Mouse (Mus musculus): Measurements from ENCODE around the gene Lbhd2.
A peak's percentile ranks its signal among the peaks of the same experiment; 100 is the strongest.

Lbhd2 gene

DNA sequence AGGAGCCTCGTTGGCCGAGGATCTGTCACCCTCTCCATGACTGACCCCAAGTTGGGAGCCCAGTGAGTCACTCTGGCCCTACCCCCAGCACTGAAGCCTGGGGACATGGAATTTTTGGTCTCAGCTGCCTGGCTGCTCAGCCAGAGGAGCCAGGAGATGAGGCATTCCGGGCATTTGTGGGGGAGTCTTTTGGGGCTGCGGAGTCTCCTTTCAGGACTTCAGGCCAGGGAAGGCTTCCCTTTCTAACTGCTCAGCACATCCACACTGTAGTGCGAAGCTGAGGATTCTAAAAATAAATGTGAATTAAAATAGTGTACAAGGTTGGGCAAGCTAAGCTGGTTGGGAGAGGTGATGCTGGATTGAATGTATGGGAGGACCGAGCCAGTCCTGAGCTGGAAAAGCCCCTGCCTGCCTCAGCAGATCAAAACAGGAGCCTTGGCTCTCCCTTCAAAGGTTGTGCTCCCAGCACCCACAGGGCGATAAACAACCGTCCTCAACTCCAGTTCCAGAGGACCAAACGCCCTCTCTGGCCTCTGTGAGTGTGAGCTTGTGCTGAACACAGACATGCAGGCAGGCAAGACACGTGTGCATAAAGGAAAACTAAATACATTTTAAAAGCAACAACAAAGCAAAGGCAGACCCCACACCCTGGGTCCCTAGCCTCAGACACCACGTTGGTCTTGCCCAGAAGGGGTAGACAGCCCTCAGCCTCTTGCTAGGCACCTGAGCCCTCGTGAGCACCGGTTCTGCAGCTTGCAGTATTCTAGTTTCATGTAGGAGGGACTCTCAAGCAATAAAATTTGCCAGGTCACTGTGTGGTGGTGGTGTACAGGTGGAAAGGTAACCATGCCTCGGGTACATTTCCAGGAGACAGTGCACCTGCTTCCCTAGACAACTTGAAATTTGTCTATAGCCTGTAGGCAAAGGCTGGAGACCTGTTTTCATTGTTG lies 24.5 kb downstream of the Lbhd2 start:
- no peak for DNase-seq (ENCODE audit: low spot score in 2 of 2)

DNA sequence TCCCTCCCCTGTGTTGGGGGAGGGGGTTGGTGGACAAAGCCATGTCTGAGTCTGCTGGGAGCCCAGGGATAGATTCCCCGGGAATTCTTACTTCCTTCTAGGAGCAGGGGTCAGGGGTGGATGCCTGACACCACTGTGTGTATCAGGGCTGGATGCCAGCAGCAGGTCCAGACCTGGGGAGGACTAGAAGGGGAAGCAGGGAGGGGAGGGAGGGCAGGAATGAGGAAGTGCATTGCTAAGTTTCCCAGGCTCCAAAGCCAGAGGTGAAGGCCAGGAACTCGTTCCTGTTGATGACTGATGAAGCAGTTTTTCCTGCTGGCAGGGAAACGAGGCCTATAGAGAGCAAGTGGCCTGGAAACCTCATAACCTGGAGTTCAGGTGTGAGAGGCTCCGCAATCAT lies 25.5 kb downstream of the Lbhd2 start:
- no peak for DNase-seq (ENCODE audit: low spot score in 2 of 2)

- DNase-seq (ENCODE audit: low spot score in 2 of 2): no peak
Observed at GRCm38 (mm10) chr12:111432751-111433331, 26.2 kb downstream of the Lbhd2 start.

GRCm38 (mm10) chr12:111434164-111434744 lies 27.6 kb downstream of the Lbhd2 start:
- DNase-seq (ENCODE audit: low spot score in 2 of 2): no peak

GRCm38 (mm10) chr12:111434745-111435327 lies 28.2 kb downstream of the Lbhd2 start:
- no peak for DNase-seq (ENCODE audit: low spot score in 2 of 2)

DNA sequence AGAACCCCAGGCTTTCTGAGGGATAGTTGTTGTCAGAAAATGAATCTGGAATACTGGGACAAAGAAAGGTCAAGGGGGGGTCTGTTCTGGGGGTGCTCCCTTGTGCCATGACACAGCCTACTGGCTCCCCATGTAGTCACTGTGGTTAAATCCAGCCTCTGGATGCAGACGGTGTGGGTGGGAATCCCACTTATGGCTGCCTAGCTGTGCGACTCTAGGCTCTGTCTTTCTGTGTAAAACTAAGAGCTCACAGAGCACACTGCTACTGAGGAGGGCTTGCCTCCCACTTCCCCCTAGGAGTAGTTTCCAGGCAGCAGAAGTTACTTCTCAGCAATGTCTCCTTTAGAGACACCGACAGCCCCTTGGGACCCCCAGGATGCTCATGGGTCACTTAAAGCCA lies 29.6 kb downstream of the Lbhd2 start:
- DNase-seq (ENCODE audit: low spot score in 2 of 2): no peak

DNA sequence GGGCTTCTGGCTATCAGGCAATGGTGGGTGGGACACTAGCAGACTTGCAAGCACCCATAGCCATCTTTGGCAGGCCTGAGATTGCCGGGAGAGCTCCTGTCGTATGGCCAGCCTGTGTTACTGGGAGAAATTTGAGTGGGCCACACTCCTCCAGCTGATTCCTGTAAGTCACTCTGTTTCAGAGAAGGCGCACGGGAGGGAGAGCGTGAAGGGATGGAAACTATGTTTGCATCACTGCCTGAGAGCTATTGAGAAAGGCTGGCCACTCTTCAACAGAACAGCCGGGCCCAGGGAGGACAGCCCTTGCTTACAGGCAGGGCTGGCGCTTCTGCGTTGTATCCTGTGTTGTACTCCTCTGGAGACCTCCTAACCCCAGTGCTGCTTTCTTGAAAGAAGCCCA lies 30.0 kb downstream of the Lbhd2 start:
- peak in 1 of 2 experiments; percentile 67 for DNase-seq (ENCODE audit: low spot score in 2 of 2)

GRCm38 (mm10) chr12:111437222-111437900 lies 30.8 kb downstream of the Lbhd2 start:
- DNase-seq (ENCODE audit: low spot score in 2 of 2): no peak

DNA sequence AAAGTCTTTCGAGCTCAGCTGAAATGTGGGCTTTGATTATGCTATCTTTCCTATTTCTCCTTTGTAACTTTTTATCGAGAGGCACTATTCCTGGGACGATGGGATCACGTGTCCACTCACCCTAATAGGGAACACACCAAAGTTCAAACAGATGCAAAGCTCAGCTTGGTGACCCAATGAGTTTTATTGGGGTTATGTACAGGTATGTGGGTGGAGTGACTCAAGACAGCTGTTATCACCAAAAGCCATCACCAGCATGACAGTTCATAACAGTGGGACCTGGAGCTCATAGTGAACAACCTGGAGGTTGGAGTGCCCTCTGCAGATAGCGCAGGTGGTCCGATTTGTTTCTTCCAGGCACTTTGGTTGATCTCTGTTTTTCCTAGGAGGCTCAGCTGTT lies 32.2 kb downstream of the Lbhd2 start:
- DNase-seq (ENCODE audit: low spot score in 2 of 2): no peak

GRCm38 (mm10) chr12:111440701-111441373 lies 34.2 kb downstream of the Lbhd2 start:
- no peak for DNase-seq (ENCODE audit: low spot score in 2 of 2)

GRCm38 (mm10) chr12:111441523-111441922 lies 34.9 kb downstream of the Lbhd2 start:
- peak in 1 of 2 experiments; percentile 51 for DNase-seq (ENCODE audit: low spot score in 2 of 2)

DNA sequence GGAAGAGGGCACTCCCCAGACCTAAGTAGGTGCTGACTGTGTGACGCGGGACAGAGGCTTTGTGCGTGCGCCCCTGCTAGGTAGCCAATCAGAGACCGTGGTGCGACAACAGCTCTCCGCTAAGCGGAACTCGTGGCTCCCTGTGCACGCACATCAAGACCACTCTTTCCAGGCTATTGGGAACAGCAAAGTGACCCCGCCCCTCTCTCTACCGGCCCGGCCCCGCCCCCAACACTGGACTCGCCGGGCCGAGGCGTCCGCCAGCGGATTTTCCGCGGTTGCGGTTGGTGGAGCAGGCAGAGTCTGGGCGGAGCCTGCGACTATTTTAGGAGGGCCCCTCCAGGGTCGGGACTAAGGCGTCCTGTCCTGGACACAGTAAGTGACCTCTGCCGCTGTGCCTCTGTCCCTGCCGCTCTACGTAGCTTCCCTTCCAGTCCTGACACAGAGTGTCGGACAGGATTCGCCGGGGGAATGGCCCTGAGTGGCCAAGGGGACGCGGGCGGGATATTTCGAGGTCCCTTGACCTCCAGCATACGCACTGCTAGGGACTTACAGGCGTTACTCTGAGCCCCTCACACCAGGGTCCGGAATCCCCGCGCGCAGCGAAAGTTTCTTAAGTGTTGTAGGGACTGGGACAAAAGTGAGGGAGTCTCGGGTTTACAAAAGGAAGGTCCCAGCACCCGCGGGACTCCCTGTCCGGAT lies 35.9 kb downstream of the Lbhd2 start, which contains the start of gene Tnfaip2:
Tnfaip2 (plus strand) TSS at position 161 of the 702 bp plus-strand sequence.
- no peak for DNase-seq (ENCODE audit: low spot score in 2 of 2)

DNA sequence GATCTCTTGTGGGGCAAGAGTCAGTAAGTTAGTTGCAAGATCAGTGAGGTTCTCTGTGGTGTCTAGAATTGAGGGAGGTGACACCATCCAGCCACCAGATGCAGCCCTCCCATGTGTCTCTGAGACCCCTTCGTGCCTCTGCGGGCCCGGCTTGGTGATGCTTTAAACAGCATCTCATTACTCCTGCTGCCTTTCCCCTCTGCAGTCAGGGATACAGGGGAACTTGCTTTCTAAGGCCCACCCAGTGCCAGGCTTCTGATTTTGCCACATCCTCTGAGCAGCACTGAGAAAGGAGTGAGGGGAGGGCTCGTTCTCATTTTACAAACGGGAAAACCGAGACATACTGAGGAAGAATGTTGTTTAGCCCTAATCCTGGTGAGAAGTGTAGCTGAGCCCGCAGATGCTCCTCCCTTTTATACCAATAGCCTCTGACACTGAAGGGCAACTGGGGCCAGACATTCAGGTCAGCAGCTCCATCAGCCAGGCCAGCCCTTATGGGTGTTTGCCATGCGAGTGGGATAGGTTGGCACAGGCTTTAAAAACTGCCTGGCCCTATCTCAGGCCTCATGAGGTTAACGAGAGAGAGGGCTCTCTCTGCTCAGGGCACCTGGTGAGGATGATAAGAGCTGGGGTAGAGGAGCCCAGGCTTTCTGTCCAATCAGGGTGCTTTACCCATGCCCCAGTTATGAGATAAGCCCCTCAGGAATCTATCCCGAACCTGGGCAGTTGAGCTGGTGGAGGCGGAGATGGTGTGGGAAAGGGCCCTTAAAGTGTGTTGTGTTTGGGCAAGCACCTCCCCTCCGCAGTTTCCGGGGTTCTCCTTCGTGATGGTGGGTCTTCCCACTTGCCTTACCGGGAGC lies 36.6 kb downstream of the Lbhd2 start:
- no peak for DNase-seq (ENCODE audit: low spot score in 2 of 2)

DNA sequence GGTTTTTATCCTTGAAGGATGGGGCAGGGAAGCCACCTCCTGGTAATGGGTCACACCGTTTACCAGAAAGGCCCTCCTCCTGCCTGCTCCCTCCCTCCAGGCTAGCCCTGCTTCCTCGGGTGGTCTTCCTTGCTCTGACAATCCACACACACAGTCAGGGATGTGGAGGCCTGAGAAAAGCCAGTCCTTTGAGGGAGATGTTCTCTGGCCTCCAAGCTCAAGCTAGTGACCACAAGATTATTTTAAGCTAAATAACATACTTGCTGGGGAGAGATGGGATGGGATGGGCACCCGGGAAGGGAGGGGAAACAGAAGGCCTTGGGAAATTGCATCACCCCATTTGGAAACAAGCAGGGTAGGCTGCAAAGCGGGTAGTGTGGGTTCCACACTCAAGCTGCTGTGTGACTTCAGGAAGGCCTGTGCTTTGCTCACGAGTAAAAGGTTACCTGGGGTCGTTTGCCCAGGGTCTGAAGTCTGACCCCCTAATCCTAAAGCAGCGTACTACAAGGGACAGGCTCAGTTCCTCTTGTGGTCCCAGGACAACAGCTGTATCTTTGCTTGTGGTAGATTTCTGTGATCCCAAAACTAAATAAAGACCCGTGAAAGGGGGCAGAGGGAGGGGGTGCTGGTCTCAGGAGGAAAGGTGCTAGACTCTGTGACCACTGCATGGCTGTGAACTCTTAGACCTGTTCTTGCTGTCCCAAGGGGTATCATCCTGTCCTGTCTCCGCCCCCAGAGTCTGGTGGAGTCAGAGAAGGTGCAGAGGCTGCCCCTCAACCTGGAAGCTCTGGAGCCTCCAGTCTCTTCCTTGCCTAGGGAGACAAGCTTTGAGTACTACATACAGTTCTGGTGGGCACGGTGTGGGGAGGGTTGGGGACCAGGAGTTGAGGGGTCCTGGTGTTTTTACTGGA lies 37.6 kb downstream of the Lbhd2 start:
- no peak for DNase-seq (ENCODE audit: low spot score in 2 of 2)

- no peak for DNase-seq (ENCODE audit: low spot score in 2 of 2)
Observed at GRCm38 (mm10) chr12:111445161-111445889, 38.7 kb downstream of the Lbhd2 start.

GRCm38 (mm10) chr12:111445890-111446613 lies 39.4 kb downstream of the Lbhd2 start:
- no peak for DNase-seq (ENCODE audit: low spot score in 2 of 2)

- DNase-seq (ENCODE audit: low spot score in 2 of 2): no peak
Observed at GRCm38 (mm10) chr12:111446745-111447144, 40.1 kb downstream of the Lbhd2 start.

All from left cerebral cortex, adult 9 months (tissue).